Mouse (Mus musculus) gastrocnemius, adult 2 months (tissue): ENCODE data around the gene Sgtb. TPM values are rescaled to one million over a fixed set of nuclear protein-coding genes. Genes with fewer than 3 reads are reported as not detected.
A peak's percentile ranks its signal among the peaks of the same experiment; 100 is the strongest.

Source experiments
- DNase-seq: peaks from one replicate; pipeline ENCODE4 v3.0.0; 2022
- H3K27ac ChIP-seq: fragments of 200-600 bp; 2 replicates; pipeline ENCODE4 v1.8.1; 2022; ENCODE audit warnings: mild to moderate bottlenecking
- H3K4me3 ChIP-seq: fragments of 200-600 bp; 2 replicates; pipeline ENCODE4 v1.8.1; 2022; ENCODE audit warnings: mild to moderate bottlenecking, moderate library complexity
- CTCF ChIP-seq: fragments of 200-600 bp; IDR thresholded peaks from 2 replicates; pipeline ENCODE4 v1.8.1; 2022; ENCODE audit warnings: antibody characterized with exemption, mild to moderate bottlenecking, moderate library complexity
- intact Hi-C: fragments of 180-260 bp; cut with DNase I; formaldehyde crosslinking; loops from one replicate; pipeline ENCODE4 v1.15.1; 2025
- total RNA-seq, 2 experiments: library from RNA; stranded (reverse); gene quantifications; 2 replicates each; pipeline ENCODE4 v1.2.3; 2021

Gene Sgtb
- total RNA-seq, 2 experiments from 2014 or later, result 0.61 to 0.73 TPM

- TF ChIP-seq CTCF, result no peak
- intact Hi-C loops, result loop anchor here (5.0 kb wide), 1 partner anchor 50 kb away; the partner anchor contains the start of genes Cenpk and Ppwd1
- peak overlapping the region; percentile 85 for H3K4me3 ChIP-seq
- H3K27ac ChIP-seq, result peak overlapping the region; percentile 92; the same call in 1 of the 2 replicates
- no peak for DNase-seq
Observed at GRCm38 (mm10) chr13:104176874-104177273, 67.3 kb downstream of the Sgtb start.

DNA sequence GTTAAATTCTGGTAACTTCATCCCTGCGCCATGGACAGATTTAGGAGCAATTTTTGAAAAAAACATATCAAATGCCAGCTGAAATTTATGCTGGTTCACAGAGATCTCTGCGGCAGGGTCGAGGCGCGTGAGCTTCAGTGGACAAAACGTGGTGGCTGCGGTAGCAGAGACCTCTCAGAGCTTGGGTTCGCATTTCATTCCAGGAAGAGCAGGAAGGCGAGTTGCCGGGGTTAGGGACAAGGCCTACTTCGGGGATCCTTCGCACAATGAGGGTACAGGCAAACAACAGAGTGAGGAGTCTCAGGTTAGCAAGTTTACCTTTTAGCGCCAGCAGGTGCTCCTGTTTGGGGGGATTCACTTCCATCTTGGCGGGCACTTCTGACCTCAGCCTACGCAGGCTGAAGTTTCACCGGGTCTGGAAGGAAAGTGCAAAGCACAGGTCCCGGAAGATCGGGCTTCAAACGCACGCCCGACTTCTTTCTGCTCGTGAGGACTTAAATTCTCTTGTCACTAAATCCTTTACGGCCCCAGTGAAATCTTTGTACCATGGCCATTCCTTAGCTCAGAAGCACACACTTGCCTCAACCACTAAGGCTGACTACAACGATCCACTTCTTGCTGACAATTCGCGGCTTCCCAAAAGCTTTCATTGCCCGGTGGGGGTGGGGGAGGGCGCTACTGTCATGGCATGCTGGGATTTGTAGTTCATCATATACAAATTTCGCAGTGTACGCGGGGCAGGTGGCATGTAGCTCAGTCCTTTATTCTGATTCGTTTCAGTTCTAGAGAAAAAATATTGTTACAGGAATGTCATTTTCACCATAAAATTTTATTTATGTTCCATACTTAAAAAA lies 68.5 kb downstream of the Sgtb start, which contains the start of gene Trappc13:
Gene Trappc13, minus strand, starts transcription at position 674 of the 854 bp plus-strand sequence.
- no peak for TF ChIP-seq CTCF
- H3K27ac ChIP-seq, result peak within 1 kb of the TSS; percentile 92
- intact Hi-C loops, result loop anchor here (5.0 kb wide), 1 partner anchor 49 kb away; the partner anchor contains the start of genes Cenpk and Ppwd1
- no peak for DNase-seq
- peak within 1 kb of the TSS; percentile 85 for H3K4me3 ChIP-seq

DNA sequence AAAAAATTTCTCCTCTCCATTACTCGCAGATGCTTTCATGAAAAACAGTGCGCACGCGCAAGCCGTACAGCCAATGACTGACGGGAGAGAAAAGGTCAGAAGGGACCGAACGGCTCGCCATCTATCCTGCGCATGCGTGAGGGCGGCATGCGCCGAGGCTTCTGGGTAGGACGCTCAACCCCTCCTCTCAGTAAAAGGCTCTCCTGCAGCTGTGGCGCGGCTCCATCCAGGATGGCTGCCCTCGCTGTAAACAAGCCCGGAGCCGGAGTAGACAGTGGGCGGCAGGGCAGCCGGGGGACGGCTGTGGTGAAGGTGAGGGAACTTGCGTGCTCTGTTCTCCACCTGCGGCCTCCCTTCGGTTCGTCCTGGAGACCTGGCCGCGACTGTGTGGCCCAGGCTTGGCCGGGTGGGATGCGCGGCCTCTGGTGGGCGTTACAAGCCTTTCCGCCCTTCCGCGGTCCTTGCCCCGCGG lies 69.1 kb downstream of the Sgtb start, which contains the start of gene Trim23:
Gene Trim23, plus strand, starts transcription at position 148 of the 472 bp plus-strand sequence.
- peak; percentile 43 for TF ChIP-seq CTCF
- H3K4me3 ChIP-seq, result peak within 1 kb of the TSS; percentile 85
- H3K27ac ChIP-seq, result peak within 1 kb of the TSS; percentile 92
- intact Hi-C loops, result loop anchor here (5.0 kb wide), 1 partner anchor 49 kb away; the partner anchor contains the start of genes Cenpk and Ppwd1
- DNase-seq, result peak; percentile 99

- Histone ChIP-seq H3K27ac (peak overlapping the region; percentile 92), H3K4me3 (peak overlapping the region; percentile 85)
- DNase-seq, result no peak
- no peak for TF ChIP-seq CTCF
- intact Hi-C loops, result loop anchor here (5.0 kb wide), 1 partner anchor 48 kb away; the partner anchor contains the start of genes Cenpk and Ppwd1
Observed at GRCm38 (mm10) chr13:104179176-104179888, 69.8 kb downstream of the Sgtb start.

DNA sequence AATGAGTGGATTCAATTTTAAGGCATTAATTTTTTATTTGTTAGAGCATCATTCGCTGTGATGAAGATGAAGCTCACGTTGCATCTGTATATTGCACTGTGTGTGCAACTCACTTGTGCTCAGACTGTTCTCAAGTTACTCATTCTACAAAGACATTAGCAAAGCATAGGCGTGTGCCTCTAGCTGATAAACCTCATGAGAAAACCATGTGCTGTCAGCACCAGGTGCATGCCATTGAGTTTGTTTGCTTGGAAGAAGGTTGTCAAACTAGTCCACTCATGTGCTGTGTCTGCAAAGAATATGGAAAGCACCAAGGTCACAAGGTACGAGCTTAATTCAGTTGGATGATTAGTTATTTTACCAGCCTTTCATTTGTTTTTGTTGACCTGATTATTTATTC lies 77.8 kb downstream of the Sgtb start:
- DNase-seq, result no peak
- Histone ChIP-seq H3K4me3 (no peak overlapping the region), H3K27ac (no peak overlapping the region)
- TF ChIP-seq CTCF, result no peak
- intact Hi-C loops, result no loop called here

Other genes starting within 250 kb of the Sgtb start
- gene Erbin, start 189.2 kb upstream of the Sgtb start, total RNA-seq, result 10 to 100 TPM; 40.6 to 45.3 TPM
- 1 to 10 TPM; 6.7 to 7.3 TPM for gene Nln, start 127 bp upstream of the Sgtb start, total RNA-seq
- 10 to 100 TPM; 31.0 to 34.1 TPM for gene Trappc13, start 68.7 kb downstream of the Sgtb start, total RNA-seq
- gene Trim23, start 69.1 kb downstream of the Sgtb start, total RNA-seq, result 10 to 100 TPM; 23.6 to 26.2 TPM
- gene Cenpk, start 118.9 kb downstream of the Sgtb start, total RNA-seq, result under 1 TPM in 1 of 2 experiments, not detected in 1; 0.41 TPM
- 1 to 10 TPM; 7.5 to 8.1 TPM for gene Ppwd1, start 119.1 kb downstream of the Sgtb start, total RNA-seq
- 1 to 10 TPM in 1 of 2 experiments, under 1 TPM in 1; 0.84 to 1.5 TPM for gene Adamts6, start 178.1 kb downstream of the Sgtb start, total RNA-seq